Mouse (Mus musculus): Measurements from ENCODE around the gene Klhl2.

Klhl2 gene

DNA sequence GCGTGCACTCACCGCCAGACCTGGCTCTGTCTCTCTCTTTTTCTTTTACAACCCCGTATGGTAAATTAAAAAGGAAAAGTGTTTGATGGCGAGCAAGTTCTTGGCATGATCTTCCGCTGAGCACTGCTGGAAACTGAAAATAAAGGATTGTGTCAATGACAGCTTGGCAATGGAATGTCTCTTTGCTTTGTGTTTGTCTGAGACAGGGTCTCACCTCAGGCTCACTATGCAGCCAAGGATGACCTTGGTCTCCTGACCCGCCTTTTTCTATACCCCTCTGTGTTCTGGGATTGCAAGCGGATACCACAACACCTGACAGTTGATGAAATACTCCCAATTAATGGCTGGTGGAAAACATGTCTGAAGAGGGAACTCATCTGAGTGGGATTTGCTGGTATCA is 80.2 kb downstream of the Klhl2 start:
- no peak for DNase-seq (ENCODE audit: low read depth, low spot score)

DNA sequence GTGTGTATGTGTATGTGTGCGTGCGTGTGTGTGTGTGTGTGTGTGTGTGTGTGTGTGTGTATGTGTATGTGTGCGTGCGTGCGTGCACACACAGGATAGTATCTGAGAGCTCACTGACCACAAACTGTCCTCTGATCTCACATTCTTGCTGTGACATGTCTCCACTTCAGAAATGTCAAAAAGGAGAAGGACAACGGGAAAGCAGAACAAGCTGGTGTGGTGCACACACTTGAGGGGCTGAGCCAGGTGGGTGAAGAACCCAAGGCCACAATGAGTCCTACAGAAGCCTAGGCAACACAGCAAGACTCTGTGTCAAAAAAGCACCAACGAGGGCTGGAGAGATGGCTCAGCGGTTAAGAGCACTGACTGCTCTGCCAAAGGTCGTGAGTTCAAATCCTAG is 81.2 kb downstream of the Klhl2 start:
- no peak for DNase-seq (ENCODE audit: low read depth, low spot score)

DNA sequence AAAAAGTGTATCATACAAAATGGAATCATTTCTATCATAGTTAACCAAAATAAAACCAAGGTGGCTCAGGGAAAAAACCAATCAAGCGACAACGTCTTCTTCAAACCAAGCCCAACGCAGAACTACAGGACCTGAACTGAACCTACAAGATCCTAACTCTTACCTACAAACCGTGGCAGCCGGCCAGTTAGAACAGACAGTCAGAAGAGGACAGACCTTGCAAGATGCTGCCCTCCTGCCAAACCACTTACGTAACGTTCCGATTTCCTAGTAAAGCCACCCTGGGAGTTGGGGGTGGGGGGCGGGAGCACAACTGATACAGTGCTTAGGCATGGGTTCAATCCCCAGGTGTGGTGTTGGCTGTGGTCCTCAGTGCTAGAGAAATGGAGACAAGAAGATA is 82.8 kb downstream of the Klhl2 start:
- DNase-seq (ENCODE audit: low read depth, low spot score), result no peak

DNA sequence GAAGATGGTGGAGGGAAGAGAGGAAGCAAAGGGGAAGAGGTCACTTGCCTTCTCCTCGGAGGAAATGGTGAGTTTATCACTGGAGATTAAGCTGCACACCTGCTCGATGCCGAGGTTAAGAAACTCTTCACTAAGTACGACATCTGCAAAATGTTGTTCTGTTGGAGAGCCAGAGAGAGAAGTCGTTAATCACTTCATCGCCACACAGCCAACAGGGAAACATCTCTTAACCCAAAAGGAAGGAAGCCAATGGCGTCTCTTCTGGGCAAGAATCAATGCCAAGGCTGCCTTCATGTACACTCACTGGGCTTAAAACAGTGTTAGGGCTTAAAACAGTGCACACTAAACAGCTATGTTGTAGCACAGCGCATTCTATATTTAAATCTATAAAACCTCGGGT is 85.7 kb downstream of the Klhl2 start:
- DNase-seq (ENCODE audit: low read depth, low spot score), result peak; percentile 3

DNA sequence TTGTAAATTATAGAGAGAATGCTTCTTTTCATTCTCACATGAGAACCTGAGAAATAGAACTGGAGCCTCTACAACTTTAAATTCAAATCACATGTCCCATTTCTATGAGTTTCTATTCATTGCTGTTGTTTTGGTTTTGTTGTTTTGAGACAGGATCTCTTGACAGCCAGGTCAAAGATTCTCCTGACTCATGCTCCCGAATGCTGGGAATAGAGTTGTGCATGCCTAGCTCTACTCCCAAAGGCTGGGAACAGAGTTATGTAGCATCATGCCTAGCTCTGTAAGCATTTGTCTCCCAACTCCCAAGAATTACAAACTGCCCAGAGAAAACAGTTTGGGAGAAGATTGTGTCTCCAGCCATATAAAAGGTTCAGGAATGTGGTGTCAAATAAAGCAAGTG is 87.1 kb downstream of the Klhl2 start:
- DNase-seq (ENCODE audit: low read depth, low spot score), result no peak

DNA sequence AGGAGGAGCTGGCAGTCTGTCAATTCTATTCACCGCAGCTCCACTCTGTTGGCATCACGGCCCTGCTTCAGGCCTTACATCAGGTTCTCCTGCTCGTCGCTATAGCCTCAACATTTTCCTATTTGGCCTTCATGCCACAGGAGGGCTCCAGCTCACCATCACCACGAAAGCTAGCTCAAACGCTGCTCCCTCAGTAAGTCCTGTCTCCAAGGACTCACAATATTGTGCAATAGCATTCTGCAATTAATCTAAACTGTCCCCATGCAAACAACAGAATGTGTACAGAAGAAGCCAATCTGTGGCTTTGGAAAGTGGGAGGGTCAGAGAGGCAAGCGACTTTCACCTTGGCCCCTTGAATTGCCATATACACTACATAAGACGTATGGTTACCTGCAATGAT is 88.4 kb downstream of the Klhl2 start:
- no peak for DNase-seq (ENCODE audit: low read depth, low spot score)

DNA sequence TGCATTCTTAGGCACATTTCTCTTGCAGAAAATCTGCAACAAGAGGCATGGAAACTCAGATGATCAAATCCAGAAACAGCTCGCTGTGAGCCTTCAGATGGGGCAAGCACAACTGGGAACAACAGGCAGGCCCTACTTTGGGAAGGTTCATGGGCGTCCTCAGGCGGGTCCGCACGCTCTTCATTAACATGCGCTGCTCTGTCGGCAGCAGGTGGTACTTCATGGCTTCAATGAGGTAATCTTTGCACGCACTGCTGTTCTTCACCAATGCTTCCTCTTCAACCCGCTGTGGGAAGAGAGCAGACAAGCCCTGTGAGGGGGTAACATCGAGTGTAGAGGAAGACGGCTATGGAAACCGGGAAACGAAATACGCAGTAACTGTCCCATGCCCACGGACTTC is 91.9 kb downstream of the Klhl2 start:
- DNase-seq (ENCODE audit: low read depth, low spot score), result no peak

DNA sequence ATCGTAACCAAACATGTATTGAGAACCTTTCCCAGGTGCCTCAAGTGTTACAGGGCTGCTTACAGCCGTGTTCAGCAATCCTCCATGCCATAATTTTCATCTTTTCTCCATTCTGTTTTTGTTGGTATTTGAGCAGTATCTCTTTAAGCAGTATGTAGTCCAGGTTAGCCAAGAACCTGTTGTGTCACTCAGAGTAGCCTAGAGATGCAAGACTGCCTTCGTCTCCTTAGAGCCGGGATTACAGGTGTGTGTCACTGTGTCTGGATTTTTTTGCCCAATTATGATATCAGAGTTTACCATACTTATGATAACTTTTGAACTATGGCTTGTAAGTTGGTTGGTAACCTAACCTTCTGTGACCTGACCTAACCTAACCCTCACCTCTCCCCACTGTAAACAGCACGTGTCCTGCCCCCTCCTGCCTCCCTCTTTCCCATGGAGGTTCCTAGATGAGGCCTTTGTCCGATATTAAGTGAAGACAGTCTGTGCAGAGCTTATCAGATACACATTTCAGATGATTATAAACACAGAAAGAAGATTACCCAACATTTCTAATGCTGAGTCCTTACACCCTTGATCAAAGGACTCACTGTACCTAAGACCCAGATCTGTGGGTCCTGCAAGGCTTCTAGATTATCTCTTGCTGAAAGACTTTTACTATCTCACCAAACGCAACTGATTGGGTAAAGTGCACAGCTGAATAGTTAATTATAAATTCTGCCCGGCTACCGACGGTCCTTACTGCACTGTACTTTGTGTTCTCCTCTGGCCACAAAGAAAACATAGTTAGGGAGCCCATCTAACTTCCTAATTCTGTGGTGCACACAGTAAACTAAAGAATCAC is 103.4 kb downstream of the Klhl2 start:
- DNase-seq (ENCODE audit: low read depth, low spot score), result no peak

DNA sequence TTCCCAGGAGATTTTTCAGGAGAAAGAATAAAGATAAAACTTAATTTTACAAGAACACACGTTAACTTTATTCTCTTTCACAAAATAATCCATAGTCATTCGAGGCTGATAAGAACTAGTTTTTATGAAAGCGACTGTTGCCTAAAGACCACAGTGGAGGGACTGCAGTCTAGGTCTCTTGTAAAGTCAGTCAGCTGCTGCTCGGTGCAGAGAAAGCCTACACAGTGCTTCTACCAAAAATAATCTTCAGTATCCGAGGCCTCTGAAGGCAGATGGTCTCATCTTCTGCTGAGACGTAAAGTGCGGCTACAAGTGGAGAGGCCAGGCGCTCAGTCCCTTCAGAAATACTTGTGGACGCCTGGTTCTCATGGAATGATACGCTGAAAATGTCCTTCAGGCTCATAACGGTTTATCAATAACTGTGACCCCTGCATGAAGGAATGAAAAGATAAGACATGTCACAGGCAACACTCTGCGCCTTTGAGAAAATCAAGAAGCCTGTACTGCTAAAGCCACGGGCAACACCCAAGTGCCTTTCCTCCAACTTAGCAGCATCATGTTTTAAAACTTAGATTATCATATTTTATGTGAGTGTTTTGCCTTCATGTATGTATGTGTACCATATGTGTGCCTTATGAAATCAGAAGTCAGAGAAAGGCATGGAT is 109.1 kb downstream of the Klhl2 start:
- DNase-seq (ENCODE audit: low read depth, low spot score), result no peak

DNA sequence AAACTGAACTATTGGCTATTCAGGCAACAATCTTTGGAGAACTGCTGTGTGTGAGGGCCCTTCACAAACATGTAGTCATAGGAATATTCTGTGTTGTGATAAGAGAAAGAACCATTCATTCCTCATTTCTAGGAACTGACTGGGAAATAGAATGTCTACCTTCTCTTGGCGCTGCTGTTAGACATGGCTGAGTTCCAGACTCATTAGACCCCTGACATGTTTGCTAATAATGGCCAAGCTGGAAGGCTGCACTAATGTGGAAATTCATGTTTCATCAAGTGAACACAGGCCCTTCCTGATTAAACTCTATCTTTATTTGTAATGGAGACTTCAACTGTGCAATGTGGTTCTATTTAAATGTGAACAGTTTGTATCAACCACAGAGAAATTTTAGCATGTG is 110.9 kb downstream of the Klhl2 start:
- no peak for DNase-seq (ENCODE audit: low read depth, low spot score)

DNA sequence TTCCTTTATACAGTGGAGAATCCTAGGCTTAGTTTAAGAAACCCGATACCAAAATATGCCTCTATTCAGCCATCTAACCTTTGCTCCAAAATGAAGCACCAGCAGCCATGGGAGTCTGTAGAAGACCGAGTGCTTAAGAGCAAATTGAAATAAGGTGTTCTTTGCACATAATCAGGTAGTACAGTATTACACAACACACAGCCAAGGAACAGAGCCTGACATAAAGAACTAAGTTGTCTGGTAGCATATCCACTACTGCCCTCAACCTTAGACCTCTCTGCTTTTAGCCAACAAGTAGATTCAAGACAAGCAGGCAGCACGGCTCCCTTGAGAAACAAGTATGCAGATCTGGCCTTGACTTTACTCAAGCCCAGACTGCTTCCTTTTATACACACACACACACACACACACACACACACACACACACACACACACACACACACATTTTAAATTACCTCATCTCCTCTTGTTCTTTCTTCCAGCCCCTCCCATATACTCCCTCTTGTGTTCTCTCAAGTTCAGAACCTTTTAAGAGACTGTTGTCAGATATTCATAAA is 113.0 kb downstream of the Klhl2 start:
- DNase-seq (ENCODE audit: low read depth, low spot score), result no peak

DNA sequence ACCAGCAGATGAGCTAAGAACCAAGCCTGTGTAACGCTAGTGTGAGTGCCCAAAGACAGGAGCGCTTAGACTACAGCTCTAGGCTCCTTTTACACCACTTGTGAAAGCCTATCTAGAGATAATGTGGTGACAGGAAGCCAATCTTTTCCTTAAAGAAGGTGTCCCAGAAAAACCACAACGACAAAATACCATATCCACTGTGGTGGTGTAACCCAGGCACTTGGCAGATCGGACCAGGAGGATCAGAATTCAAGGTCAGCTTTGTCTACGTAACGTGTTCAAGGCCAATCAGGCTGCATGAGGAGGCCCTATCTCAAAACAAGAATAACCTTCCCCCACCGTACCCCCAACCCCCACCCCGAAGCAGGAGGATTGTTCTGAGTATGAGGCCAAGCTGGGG is 114.7 kb downstream of the Klhl2 start:
- no peak for DNase-seq (ENCODE audit: low read depth, low spot score)

DNA sequence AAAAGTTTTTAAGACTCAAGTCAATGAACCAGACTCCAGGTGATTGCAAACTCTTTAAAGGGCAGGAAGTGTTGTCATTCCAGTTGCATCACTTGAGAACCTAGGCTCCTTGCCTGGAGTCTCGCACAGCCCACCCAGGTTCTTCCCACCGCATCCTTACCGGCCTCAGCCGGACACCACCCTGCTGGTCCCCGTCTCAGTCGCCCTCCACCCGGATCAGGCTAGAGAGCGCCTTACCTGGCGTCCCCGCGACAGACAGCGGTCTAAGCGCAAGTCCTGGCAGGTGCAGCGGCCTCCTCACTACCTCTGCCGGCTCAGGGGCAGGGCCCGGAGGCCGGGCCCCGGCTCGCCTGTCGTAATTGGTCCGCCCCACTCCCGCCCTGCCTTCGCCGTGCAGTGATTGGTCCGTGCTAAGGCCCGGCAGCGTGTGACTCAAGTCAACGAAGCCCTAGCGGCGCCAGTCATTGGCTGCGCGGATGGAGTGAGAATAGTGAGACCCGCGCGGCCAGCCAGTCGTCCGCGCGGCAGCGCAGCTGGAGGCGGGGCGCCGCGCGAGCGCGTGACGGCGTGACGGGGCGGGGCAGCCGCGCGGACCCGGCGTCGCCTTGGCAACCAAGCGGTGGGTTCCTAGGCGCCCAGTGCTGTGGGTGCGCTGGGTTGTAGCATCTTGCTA is 116.4 kb downstream of the Klhl2 start, which contains the start of gene Msmo1:
Gene Msmo1 (minus strand): TSS at position 522 of the 673 bp plus-strand sequence.
- DNase-seq (ENCODE audit: low read depth, low spot score), result peak; percentile 98

DNA sequence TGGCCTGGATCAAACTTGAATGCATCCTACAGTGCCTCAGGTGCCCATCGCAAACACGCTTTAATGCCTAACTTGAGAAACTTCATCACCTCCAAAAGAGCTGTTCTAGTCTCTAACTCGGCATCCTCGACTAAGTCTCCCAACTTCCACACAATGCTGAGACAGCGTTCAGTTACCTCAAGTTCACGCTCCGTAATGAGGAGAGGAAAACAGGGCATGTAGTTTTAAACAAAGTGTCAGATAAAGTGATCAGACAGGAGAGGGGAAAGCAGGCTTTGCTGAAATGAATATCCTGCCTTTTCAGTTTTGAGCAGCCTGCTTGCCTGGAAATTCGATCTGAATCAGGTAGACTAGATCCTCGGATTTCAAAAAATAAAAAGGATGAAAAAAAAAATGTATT is 117.2 kb downstream of the Klhl2 start:
- DNase-seq (ENCODE audit: low read depth, low spot score), result no peak

DNA sequence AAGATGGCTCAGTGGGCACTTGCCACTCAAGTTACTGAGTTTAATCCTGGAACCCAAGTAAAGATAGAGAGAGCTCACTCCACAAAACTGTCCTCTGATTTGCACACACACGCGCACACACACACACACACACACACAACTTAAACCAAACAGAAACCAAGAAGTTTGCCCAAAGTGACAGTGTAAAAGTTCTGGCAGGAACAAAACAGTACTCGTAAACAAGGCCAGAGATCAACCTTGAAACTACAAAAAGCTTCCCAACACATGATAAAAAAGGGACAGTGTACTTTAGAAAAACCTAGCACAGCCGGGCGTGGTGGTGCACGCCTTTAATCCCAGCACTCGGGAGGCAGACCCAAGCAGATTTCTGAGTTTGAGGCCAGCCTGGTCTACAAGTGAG is 121.7 kb downstream of the Klhl2 start:
- no peak for DNase-seq (ENCODE audit: low read depth, low spot score)

DNA sequence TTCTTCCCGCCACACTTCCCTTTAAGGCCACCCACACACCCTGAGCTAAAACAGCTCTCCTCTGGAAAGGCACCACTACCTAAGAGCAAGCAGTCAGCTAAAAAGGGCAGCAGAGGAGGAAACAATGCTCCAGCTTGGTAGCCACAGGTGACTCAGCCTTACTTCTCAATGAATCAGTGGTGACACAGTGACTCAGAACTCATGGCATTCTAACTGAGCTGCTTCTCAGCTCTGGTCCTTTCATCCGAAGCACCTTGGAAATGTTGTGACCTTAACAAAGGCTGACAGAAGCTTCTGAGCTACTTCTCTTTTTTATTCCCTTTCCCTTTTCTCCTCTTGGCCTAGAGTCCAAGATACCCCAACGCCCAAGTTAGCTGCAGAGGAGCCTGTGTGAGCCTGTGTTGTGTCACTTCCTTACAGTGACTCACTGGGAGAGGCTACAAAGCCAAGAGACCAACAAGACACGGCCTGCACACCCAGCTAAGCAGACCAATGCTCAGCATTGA is 123.6 kb downstream of the Klhl2 start:
- DNase-seq (ENCODE audit: low read depth, low spot score), result no peak

DNA sequence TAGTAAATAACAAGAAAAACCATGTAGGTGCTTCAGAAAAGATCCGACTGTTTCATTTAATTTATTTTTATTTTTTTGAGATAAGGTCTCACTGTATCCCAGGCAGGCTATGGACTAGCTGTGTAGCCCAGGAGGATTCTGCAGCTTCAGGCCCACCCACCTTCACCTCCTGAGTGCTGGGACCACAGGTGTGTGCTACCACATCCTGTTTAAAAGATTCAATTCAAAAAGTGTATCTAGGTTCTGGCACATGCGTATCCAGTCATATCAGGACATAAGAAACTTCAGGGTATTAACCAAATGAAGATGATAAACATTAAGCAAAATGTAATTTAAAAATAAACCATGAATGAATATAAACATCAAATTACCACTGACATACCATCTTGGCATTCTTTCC is 126.6 kb downstream of the Klhl2 start:
- DNase-seq (ENCODE audit: low read depth, low spot score), result no peak

DNA sequence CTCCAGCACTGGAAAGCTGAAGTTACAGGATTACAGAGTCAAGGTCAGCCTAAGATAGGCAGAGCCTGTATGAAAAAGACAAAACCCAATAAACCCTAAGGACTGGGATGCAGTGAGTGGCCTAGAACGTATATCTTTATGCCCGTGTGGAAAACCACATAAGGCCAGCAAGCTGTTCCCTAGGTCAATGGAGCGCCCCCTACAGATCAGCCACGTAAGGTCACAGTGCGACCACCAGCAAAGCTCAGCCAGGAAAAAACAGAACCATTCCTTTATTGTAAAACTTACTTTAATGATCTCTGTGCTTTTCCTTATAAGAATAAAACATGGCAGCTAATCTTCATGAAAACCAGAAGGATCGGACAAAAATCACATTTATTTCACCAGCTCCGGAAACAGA is 131.9 kb downstream of the Klhl2 start:
- DNase-seq (ENCODE audit: low read depth, low spot score), result no peak

DNA sequence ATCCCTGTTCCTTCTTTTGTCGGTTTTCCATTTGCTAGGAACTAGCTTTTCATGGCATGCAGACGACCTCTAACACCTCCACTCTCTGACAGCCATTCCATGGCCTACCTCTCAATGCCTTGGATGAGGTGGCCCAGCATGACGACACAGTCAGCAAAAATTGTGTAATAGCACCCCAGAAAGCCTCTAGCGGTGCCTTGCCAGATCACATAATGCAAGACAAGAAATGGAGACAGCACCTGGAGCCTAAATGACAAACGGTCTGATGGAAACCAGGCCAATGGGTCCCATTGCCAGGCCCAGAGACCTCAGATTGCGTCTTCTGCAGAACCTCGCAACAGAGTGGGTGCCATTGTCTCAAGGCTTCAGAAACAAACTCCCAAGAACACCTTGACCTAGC is 137.3 kb downstream of the Klhl2 start:
- DNase-seq (ENCODE audit: low read depth, low spot score), result no peak

DNA sequence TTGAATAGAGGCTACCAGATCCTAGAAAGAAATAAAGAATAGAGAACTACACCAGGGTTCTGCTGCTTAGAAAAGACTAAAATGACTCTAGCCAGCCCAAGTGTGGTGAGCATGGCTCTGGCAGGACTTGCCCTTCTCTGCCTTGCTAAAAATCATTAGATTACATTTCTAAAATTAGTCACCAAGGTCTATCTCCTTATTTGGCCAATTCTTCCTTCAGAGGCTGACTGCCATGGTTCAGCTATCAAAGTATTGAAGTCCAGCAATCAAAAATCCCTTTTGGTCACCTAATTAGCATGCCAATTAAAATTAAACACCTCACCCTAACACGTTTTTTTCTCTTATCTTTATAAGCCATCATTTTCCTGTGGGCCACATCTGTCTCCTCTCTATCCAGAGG is 138.3 kb downstream of the Klhl2 start:
- no peak for DNase-seq (ENCODE audit: low read depth, low spot score)

DNA sequence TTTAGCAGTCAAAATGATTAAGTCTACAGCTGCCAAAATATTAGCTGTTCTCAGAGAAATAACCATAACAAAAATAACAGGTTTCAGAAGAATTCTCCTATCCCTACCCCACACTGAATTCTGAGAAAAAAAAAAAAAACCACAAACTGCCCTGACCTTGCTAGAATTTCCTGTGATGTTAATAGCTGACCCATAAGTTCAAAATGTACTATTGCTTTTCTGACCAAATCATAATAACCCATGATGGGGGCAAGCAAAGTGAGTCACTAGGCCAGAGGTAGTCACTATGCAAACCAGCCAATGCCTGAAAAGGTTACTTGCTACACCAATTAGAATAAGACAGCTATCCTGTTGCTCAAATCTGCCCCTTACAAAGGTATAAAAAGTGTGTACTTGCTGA is 142.3 kb downstream of the Klhl2 start:
- no peak for DNase-seq (ENCODE audit: low read depth, low spot score)

DNA sequence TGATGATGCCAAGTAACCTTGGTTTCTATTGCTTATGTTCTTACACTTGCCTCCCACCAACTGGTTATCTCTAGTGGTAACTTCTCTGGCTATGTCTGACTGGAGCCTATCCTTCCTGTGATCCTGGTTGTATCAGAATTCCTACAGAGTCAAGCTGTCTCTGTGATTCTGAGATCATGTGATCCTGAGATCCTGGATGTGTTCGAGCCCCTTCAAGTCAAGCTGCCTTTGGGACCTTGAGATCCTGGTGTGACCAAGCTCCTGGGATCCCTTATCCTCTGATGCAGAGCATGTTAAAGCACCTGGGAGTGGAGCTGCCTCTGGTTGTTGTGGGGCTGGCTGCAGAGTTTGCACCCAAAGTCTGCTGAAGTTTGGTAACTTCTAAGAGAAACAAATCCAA is 146.6 kb downstream of the Klhl2 start:
- DNase-seq (ENCODE audit: low read depth, low spot score), result no peak
